ENCODE assay signal across 8 mouse cellular contexts in the genomic region with DNA sequence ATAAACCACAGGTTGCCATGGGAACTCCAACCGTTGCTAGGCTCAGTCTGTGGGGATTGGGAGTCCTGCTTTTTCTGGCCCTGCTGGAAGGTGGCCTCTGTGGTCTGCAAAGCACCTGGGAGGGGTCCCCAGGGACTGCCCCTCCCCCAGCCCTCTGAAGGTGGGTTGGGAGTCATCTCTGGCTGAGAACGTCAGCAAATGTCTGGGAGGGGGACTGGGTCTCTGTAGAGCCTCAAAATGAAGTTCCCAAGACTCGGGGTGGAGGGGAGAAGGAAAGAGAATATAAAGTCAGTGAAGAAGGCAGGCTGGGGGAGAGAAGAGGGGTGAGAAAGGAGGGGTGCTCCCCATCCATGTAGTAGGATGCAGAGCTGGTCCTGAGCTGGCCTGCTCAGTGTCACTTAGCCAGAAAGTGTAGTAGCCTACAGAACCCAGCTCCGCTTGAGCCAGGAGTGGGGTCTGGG. TPM values are rescaled to one million over a fixed set of nuclear protein-coding genes. Genes with fewer than 3 reads are reported as not detected.
DNase-seq lines count a peak whose midpoint lies in the region; ATAC-seq and TF ChIP-seq lines count a peak whose summit lies in the region.

No protein-coding gene starts in this region.

- no peaks in the 10 kb centered on the region for H3K36me3 ChIP-seq in heart, embryonic 12.5 days
- no peaks in the 10 kb centered on the region for H3K36me3 ChIP-seq in hindbrain, embryonic 11.5 days (ENCODE audit: control insufficient read depth, insufficient read depth, low read length)

- TF ChIP-seq POLR2A in brain, embryonic 14.5 days (IDR thresholded peaks at IDR 0.05; ENCODE audit: borderline replicate concordance, extremely low read depth, insufficient read depth, insufficient read length, poor library complexity, severe bottlenecking) = no peak

- WGBS in heart, embryonic 12.5 days = 33% methylated on average over 4 of the region's 4 CpGs
- WGBS in hindbrain, embryonic 11.5 days = 46% methylated on average over 4 of the region's 4 CpGs

- H3K9me3 ChIP-seq in heart, embryonic 12.5 days (replicated peaks) = no peaks in the 10 kb centered on the region
- no peaks in the 10 kb centered on the region for H3K9me3 ChIP-seq in hindbrain, embryonic 11.5 days (ENCODE audit: control insufficient read depth, low read length)

- H3K4me1 ChIP-seq in heart, embryonic 12.5 days (replicated peaks) = peaks cover 69% of the 10 kb centered on the region
- no peaks in the 10 kb centered on the region for H3K4me1 ChIP-seq in hindbrain, embryonic 11.5 days (replicated peaks; ENCODE audit: control insufficient read depth, insufficient read depth, low read length)

- H3K27ac ChIP-seq in heart, embryonic 12.5 days (ENCODE audit: poor library complexity, severe bottlenecking) = peak overlapping the region; percentile 70
- H3K27ac ChIP-seq in hindbrain, embryonic 11.5 days (ENCODE audit: low read depth, low read length) = no peak overlapping the region

- no peaks in the 10 kb centered on the region for H3K27me3 ChIP-seq in heart, embryonic 12.5 days (replicated peaks)
- H3K27me3 ChIP-seq in hindbrain, embryonic 11.5 days (ENCODE audit: control insufficient read depth, insufficient read depth, low read length) = no peaks in the 10 kb centered on the region

- no peak for ATAC-seq in heart, embryonic 12.5 days (ENCODE audit: insufficient number of reproducible peaks, low FRiP score)
- ATAC-seq in hindbrain, embryonic 11.5 days (ENCODE audit: low FRiP score) = no peak

- intact Hi-C loops in heart, postnatal 25 days (cut with DNase I) = no loop called here

- peak overlapping the region; percentile 43 for H3K4me2 ChIP-seq in heart, embryonic 12.5 days
- no peak overlapping the region for H3K4me2 ChIP-seq in hindbrain, embryonic 11.5 days (replicated peaks; ENCODE audit: low read depth, low read length)

- H3K9ac ChIP-seq in heart, embryonic 12.5 days = peak overlapping the region; percentile 15; the same call in 1 of the 2 replicates
- no peak overlapping the region for H3K9ac ChIP-seq in hindbrain, embryonic 11.5 days (ENCODE audit: low read depth, low read length)

- no peak for TF ChIP-seq CTCF in brain, embryonic 14.5 days (IDR thresholded peaks at IDR 0.05; ENCODE audit: borderline replicate concordance, extremely low read depth, insufficient read depth, insufficient read length)

- no peak for DNase-seq in heart, postnatal 25 days (ENCODE audit: low spot score)
- DNase-seq in brain, embryonic 14.5 days (ENCODE audit: low read depth) = peak; percentile 92
- peak; percentile 28 for DNase-seq in hindbrain, embryonic 11.5 days (ENCODE audit: low spot score)
- DNase-seq in left cerebral cortex, adult 8-10 months (ENCODE audit: low spot score in 2 of 2) = peak; percentile 51 to 77
- DNase-seq in right cerebral cortex, postnatal 10 days (ENCODE audit: low spot score in 2 of 2) = peak; percentile 86 to 92
- DNase-seq in ovary, postnatal 14 days (ENCODE audit: low spot score) = no peak
- no peak for DNase-seq in thymus, adult 18-20 months

- H3K4me3 ChIP-seq in heart, embryonic 12.5 days = no peak overlapping the region
- no peak overlapping the region for H3K4me3 ChIP-seq in hindbrain, embryonic 11.5 days (ENCODE audit: low read depth, low read length)

RNA-seq across cellular contexts. Expression of a gene that starts 33.6 kb away (rescaled TPM):
- polyA plus RNA-seq in heart, embryonic 12.5 days (2016; fragmentation: Nextera tagmentation; extraction: Ambion mirVana) = 2.2 and 2.4 TPM in 2 replicates
- 1 to 10 TPM; 4.7 to 6.3 TPM for total RNA-seq in heart, postnatal 25 days (2021)
- polyA plus RNA-seq in brain, embryonic 14.5 days (2012; rRNA removed) = 11.7 and 12.2 TPM in 2 replicates
- 0.25 and 0.79 TPM in 2 replicates for polyA plus RNA-seq in hindbrain, embryonic 11.5 days (2014; fragmentation: Nextera tagmentation; extraction: Ambion mirVana)
- total RNA-seq in left cerebral cortex, adult 8-10 months (2022) = 10 to 100 TPM; 64.2 to 73.4 (median 69.1) TPM

Comparison
In these comparisons a context has a peak if more than half of its experiments do, and no peak if none do; other contexts are left out.
1. DNase-seq: peak in brain, embryonic 14.5 days (single experiment), hindbrain, embryonic 11.5 days (single experiment), left cerebral cortex, adult 8-10 months (2 of 2) and right cerebral cortex, postnatal 10 days (2 of 2); none in heart, postnatal 25 days (single experiment), ovary, postnatal 14 days (single experiment) and thymus, adult 18-20 months (0 of 2).